Mouse (Mus musculus): Measurements from ENCODE around the gene Rptor. TPM values are rescaled to one million over a fixed set of nuclear protein-coding genes. Genes with fewer than 3 reads are reported as not detected.
A peak's percentile ranks its signal among the peaks of the same experiment; 100 is the strongest.

Gene Rptor
- total RNA-seq, 2 experiments from 2014 or later, result 44.4 to 50.2 TPM

DNA sequence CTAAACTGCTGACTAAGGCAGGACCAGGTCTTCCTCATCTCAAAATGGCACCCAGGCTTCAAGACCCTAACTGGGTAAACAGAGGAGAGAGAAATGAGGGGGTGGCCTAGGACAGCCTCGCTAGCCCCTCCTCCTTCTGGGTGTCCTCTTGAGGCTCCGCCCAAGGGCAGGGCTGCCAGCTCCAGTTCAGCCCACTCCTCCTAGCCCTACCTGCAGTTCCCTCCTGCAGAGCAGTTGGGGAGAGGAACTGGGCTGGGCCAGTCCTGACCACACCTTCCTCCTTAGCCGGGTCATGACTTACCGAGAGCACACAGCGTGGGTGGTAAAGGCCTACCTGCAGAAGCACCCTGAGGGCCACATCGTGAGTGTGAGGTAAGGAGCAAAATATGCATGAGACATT is 291.9 kb downstream of the Rptor start:
- DNase-seq (ENCODE audit: low spot score in 2 of 2), result no peak

DNA sequence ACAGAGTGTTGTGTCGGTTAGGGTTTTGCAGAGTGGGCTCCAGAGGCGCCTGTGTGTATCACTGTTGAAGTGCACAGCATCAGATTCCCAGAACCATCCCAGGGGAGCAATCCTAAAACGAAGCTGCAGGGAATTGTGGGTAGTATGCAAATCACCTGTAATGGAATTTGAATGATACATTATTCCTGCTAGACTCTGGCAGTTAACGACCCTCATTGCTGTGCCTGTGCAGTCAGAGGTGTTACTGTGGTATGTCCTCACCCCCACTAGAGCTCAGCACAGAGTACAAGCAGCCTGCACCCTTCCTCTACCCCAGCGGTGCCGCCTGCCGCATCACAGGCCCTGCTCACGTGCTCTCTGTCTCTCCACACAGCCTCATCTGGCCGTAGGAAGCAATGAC is 294.3 kb downstream of the Rptor start:
- no peak for DNase-seq (ENCODE audit: low spot score in 2 of 2)

- DNase-seq (ENCODE audit: low spot score in 2 of 2), result no peak
Observed at GRCm38 (mm10) chr11:119898976-119899375, 296.3 kb downstream of the Rptor start.

DNA sequence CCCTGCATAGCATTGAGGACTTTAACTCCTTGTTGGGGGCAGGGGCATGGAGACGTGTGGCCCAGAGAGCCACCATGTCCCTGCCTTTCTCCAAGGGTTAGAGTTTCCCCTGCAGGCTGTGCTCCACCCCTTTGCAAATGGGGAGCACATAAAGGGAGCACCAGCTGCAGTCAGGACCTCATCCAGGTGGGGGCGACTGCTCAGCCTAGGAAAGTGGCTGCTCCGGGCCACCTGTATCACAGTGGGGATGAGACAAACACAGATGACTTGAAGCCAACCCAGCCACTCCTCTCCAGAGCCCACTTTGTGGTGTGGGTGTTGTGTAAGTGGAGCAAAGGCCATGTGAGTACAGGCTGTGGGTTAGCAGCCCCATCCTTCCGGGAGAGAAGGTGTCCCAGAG is 298.5 kb downstream of the Rptor start:
- no peak for DNase-seq (ENCODE audit: low spot score in 2 of 2)

DNA sequence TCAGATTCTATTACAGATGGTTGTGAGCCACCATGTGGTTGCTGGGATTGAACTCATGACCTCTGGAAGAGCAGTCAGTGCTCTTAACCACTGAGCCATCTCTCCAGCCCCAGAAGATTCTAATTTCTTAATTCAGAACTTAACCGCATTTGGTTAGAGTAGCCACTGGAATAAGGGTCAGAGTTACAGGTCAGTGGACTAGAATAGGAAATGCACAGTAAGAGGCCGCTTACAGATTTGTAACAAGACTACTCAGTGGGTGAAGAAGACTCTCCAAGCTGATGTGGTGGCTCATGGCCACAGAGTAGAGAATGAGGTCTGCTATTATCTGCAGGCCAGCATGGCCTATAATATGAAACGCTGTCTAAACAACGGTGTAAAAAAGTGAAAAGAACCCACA is 300.2 kb downstream of the Rptor start:
- no peak for DNase-seq (ENCODE audit: low spot score in 2 of 2)

GRCm38 (mm10) chr11:119904621-119905286 is 302.0 kb downstream of the Rptor start:
- DNase-seq (ENCODE audit: low spot score in 2 of 2), result peak; percentile 54 to 56

- DNase-seq (ENCODE audit: low spot score in 2 of 2), result no peak
Observed at GRCm38 (mm10) chr11:119905794-119906193, 303.1 kb downstream of the Rptor start.

DNA sequence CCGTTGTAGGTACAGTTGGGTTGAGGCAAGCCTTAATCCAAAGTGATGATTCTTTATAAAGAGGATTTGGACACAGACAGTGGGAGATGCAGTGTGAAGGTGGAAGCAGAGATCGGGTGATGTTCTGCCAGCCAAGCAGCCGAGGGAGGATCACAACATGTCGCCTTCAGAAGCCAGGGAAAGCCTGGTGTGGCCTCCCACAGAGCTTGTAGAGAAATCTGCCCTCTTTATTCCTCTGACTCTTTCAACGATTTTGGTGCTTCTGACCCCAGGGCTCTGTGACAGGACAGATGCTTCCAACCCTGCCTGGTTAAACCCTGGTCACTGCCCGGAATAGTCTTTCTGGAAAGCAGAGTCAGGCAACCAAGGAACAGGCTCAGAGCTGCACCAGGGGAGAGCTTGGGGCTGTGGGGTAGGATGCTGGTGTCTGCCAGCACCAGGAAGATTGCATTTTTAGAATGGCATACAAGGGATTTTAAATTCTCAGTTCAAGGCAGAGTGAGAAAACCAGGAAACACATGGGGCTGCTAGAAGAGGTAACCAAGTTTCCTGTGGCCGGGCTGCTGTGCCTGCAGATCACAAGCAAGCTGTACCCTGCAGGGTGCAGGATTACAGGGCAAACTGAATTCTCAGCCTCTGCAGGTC is 304.4 kb downstream of the Rptor start:
- DNase-seq (ENCODE audit: low spot score in 2 of 2), result no peak

DNA sequence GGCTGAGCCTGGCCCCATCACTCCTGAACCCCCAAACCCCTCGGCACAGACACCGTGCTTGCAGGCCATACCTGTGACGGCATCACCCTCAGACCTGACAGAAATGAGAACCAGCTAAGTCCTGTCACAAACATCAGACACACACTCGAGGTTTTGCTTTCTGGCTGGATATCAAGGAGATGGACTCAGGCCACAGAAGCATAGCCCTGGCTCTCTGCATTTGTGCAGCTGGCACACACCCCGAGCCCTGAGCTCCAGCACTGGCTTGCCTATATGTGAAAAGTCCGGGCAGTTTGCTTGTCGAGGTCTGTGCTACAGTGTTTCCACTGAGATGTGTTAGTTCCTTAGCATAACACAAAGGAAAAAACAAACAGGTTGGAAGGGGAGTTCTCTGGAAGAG is 305.0 kb downstream of the Rptor start:
- no peak for DNase-seq (ENCODE audit: low spot score in 2 of 2)

- DNase-seq (ENCODE audit: low spot score in 2 of 2), result peak; percentile 72 to 80
Observed at GRCm38 (mm10) chr11:119909436-119909835, 306.7 kb downstream of the Rptor start.

DNA sequence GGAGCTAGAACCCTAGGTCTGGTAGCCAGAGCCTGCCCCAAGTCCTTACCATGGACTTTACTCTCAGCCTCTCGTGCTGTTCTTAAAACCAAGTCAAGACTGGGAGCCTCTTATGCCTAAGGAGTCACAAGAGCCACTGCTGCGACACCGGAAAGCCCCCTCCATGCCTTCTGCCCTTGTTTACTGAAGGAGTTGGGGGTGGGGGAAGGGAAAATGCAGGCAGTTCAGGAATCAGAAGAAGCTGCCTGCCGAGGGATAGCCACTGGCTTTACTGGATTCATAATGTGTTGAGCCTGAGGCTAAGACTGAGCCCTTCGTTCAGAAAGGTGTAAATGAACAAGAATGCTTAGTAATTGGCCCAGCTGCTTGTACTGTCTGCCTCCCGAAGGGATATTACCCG is 310.1 kb downstream of the Rptor start:
- no peak for DNase-seq (ENCODE audit: low spot score in 2 of 2)

DNA sequence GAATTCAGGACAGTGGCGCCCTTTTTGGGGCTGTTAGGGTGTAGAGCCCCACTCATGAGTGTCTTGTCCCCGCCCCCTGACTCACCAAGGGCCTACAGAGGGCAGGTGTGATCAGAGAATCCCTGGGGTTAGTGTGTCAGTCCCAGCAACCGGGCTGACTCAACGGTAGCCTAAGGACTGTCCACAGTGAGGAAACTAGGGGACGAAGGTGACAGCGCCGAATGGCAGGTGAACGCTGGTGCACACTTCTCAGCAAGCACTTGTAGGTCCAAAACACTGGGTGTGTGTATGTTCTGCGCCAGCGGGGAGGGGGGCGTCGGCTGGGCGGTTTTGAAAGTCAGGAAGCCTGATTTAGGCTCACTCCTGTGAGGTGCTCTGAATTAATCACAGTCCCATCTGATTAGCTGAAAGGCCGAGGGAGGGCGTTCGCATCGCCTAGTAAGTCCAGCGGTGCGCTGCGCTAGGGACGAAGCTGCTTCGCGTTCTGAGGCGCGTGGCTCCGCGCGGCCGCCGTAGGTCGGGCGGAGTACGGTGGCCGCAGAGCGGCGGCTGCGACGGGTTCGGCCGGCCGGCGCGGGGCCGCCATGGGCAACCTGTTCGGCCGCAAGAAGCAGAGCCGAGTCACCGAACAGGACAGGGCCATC is 310.7 kb downstream of the Rptor start, which contains the start of gene Chmp6:
Chmp6 (plus strand) TSS at position 151 of the 644 bp plus-strand sequence.
- DNase-seq (ENCODE audit: low spot score in 2 of 2), result peak; percentile 96 to 97

GRCm38 (mm10) chr11:119913935-119914314 is 311.2 kb downstream of the Rptor start:
- DNase-seq (ENCODE audit: low spot score in 2 of 2), result no peak

DNA sequence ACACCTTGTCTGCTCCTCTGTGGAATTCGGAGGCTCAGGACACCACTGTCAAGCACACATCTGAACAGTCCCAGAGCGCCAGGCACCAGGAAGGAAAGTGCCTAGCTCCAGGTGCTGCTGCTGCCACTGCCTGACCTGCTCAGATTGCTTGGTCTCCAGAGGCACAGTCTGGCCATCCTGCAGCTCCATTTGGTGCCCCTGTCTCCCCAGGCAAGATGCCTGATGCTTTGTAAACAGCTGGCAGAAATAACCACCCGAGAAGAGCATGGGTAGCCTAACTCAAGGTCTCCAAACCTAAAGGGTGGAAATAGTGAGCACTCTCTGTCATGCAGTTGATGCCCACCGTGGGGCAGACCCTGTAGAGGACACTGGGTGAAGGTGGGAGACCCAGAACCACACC is 311.7 kb downstream of the Rptor start:
- DNase-seq (ENCODE audit: low spot score in 2 of 2), result no peak

DNA sequence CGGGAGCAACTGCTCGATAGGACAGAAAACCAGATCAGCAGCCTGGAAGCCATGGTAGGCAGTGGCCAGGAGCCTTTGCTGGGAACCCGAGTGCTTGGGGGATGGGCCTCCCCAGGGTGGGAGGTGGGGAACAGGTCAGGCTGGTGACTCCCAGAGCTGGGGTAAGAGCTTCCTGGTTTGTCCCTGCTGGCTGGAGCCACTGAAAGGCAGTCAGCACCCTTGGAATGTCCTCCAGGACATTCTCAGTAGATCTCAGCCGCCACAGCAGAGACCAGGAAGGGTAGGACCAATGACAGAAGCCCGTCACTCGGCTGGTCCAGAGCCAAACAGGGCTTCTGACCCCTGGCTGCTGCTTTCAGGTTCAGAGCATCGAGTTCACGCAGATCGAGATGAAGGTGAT is 313.0 kb downstream of the Rptor start:
- DNase-seq (ENCODE audit: low spot score in 2 of 2), result no peak

GRCm38 (mm10) chr11:119916102-119916790 is 313.5 kb downstream of the Rptor start:
- peak; percentile 31 to 54 for DNase-seq (ENCODE audit: low spot score in 2 of 2)

DNA sequence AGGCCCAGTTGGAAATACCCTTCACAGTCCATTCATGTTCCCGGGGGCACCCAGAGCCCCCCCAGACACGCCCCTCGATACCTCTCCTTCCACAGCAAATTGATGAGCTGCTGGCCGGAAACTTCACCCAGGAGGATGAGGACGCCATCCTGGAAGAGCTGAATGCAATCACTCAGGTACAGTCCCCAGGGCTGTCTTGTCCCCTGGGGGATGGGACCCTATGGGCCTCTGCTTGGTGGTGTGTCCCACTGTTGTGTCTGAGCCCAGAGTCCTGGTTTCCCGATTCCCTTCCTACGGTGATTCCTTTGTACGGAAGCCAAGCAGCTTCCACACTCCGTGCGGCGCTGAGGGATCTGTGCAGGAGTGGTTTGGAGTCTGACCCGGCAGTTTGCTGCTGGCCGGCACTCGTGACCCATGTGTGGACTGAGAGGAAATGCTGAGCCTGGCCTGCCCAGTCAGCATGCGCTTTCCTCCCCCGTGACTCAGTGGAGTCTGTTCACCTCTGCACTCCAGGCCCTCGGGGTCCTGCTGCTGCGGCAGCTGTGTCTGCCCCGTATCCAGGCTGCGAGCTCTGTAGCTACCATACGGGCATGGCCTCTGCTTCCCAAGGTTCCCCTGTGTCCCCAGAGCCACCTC is 314.2 kb downstream of the Rptor start:
- no peak for DNase-seq (ENCODE audit: low spot score in 2 of 2)

DNA sequence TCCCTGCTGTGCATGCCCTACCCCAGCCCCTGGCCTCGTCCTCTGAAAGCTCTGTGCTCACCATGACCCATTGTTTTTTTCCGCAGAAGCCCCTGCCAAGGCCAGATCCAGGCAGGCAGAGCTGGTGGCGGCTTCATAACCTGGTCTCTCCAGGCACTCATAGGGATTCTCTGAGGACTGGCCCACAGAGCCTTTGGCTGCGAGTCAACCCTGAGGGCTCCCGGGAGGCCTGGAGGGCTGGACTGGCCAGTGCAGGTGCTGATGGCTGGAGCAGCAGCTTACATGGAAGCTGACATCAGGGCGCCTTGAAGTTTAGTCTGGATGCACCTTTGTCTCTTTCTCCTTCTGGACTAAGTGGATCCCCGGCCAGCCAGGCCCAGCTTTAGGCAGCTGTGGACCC is 315.8 kb downstream of the Rptor start:
- no peak for DNase-seq (ENCODE audit: low spot score in 2 of 2)

DNA sequence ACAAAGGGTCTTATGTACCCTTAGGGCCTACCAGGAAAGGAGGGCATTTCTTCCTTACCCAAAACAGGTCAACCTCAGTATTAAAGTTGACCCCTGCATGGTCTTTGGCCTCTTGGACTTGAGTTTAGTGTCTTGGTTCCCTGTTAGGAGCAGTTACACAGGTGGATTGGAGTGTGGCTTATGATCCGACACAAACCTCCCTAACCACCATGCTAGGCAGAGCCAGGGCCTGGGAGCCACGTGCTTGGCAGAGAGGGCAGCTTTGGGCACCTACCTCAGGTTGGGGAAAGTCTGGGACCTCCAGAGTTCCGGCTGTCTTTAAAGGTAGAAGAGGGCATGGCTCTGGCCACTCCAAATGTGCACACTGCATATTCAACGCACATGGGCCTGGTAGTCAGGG is 316.7 kb downstream of the Rptor start:
- no peak for DNase-seq (ENCODE audit: low spot score in 2 of 2)

- peak; percentile 60 to 74 for DNase-seq (ENCODE audit: low spot score in 2 of 2)
Observed at GRCm38 (mm10) chr11:119919897-119920296, 317.2 kb downstream of the Rptor start.

- DNase-seq (ENCODE audit: low spot score in 2 of 2), result no peak
Observed at GRCm38 (mm10) chr11:119920668-119921067, 318.0 kb downstream of the Rptor start.

All from adrenal gland, adult 18-20 months (tissue).